Mouse (Mus musculus): ENCODE results near the gene Gm9903. TPM values are rescaled to one million over a fixed set of nuclear protein-coding genes. Genes with fewer than 3 reads are reported as not detected.

Gm9903 gene
- polyA plus RNA-seq, 1 experiment from 2014 or later: 0.17 TPM

DNA sequence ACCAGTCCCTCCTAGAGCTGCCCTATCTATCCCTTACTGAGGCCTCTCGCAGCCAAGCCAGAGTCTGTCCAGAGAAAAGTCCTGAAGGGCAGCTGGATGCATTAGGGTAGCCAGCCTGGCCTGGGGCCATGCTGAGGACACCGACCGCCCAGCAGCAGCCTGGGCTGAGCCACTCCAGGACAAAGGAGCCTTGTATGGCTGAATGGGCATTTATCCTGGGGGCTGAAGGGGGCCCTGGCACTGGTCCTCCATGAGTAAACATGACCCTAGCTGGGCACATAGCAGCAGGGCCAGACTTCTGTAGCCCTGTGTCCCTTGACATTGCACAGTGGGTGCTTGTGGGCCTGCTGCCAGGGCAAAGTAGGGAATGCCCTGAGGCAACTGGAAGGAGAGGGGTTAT, 44.7 kb downstream of the Gm9903 start:
- Histone ChIP-seq H3K4me1 (no peaks in the 10 kb centered on the region), H3K9me3 (no peaks in the 10 kb centered on the region), H3K4me3 (replicated peaks) (no peak overlapping the region), H3K36me3 (peaks cover 21% of the 10 kb centered on the region), H3K27ac (0 out of 2 replicates have a peak overlapping the region, but pooled peaks have one; percentile 26), H3K27me3 (replicated peaks) (no peaks in the 10 kb centered on the region), H3K4me2 (no peak overlapping the region), H3K9ac (no peak overlapping the region)
- 91% methylated on average over 3 of the region's 3 CpGs for WGBS
- ATAC-seq (ENCODE audit: insufficient read depth, low FRiP score, low read depth): no peak

DNA sequence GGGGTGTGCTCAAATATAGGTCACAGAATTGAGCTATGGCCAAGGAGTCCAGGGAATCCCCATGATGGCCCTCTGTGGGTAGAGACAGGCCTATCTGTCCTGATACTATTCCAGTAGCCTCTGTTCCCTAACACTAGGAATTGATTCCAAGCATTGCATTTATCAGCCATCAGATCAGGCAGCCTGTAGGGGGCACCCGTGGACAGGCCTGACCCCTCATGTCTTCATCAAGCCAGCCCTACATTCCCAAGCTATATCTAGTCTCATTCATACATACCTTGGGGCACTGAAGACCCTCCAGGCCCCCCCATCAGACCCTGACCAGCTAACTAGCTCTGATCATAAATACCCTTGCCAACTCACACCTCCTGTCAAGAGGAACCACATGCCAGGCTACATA, 46.2 kb downstream of the Gm9903 start:
- Histone ChIP-seq H3K36me3 (peaks cover 7% of the 10 kb centered on the region; the same call in 1 of the 2 replicates), H3K27ac (no peak overlapping the region), H3K4me3 (replicated peaks) (no peak overlapping the region), H3K9me3 (no peaks in the 10 kb centered on the region), H3K9ac (no peak overlapping the region), H3K27me3 (replicated peaks) (no peaks in the 10 kb centered on the region), H3K4me1 (no peaks in the 10 kb centered on the region), H3K4me2 (no peak overlapping the region)
- WGBS: 0% methylated on average over 1 of the region's 1 CpGs
- ATAC-seq (ENCODE audit: insufficient read depth, low FRiP score, low read depth): no peak

DNA sequence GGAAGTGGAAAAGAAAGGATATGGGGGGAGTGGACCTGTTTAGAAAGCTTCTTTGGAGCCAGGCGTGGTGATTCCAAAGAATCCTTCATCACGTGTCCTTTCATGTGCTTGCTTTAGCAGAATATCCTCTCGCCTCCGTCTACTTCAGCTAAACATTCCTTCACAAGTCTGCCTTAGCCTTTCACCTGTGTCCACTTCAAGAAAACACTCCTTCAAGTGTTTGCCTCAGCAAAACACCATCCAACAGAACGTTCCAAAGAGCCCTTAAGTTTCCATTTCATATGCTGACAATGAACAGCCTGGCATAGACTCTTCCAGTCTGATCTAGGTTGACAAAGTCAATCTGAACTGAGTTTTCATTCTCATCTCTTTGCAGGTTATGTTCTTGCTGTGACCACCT, 48.5 kb downstream of the Gm9903 start:
- no peak for ATAC-seq (ENCODE audit: insufficient read depth, low FRiP score, low read depth)
- Histone ChIP-seq H3K27me3 (replicated peaks) (no peaks in the 10 kb centered on the region), H3K9ac (no peak overlapping the region), H3K4me3 (replicated peaks) (no peak overlapping the region), H3K27ac (no peak overlapping the region), H3K36me3 (no peaks in the 10 kb centered on the region), H3K4me2 (no peak overlapping the region), H3K4me1 (0 out of 2 replicates have a peak, but pooled peaks cover 3% of the 10 kb centered on the region), H3K9me3 (no peaks in the 10 kb centered on the region)
- WGBS: 74% methylated on average over 5 of the region's 5 CpGs

DNA sequence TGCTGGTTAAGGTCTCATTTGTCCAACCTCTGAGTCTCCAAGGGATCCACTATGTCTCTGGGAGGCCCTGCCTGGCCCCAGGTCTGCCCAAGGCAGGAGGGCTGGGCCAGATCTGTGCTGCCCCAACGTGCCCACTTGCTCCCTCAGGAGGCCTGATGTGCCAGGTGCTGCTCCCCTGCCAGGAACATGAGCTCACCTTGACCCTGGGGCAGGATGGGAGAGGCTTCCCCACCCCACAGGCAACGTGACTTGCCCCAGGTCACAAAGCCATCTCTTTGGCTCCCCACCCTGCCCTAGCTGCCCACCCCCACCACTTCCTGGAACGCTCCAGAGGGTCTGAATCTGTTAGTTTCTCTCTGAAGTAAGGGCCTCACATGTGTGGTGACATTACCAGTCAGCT, 51.3 kb downstream of the Gm9903 start:
- Histone ChIP-seq H3K27me3 (replicated peaks) (no peaks in the 10 kb centered on the region), H3K4me1 (0 out of 2 replicates have a peak, but pooled peaks cover 3% of the 10 kb centered on the region), H3K27ac (no peak overlapping the region), H3K9ac (no peak overlapping the region), H3K36me3 (no peaks in the 10 kb centered on the region), H3K9me3 (no peaks in the 10 kb centered on the region), H3K4me2 (no peak overlapping the region), H3K4me3 (replicated peaks) (no peak overlapping the region)
- no peak for ATAC-seq (ENCODE audit: insufficient read depth, low FRiP score, low read depth)
- 47% methylated on average over 3 of the region's 3 CpGs for WGBS

Other genes with a start within 250 kb of the Gm9903 start
- not detected in 2 replicates for gene Nkx1-1, start 195.9 kb upstream of the Gm9903 start, polyA plus RNA-seq (2015; fragmentation: Nextera tagmentation; extraction: Ambion mirVana)
- 52.9 and 53.9 TPM in 2 replicates for gene Fam53a, start 290 bp upstream of the Gm9903 start, polyA plus RNA-seq (2015; fragmentation: Nextera tagmentation; extraction: Ambion mirVana)
- gene Slbp, start 22.6 kb downstream of the Gm9903 start, polyA plus RNA-seq (2015; fragmentation: Nextera tagmentation; extraction: Ambion mirVana): 208 and 215 TPM in 2 replicates
- 155 and 165 TPM in 2 replicates for gene Tacc3, start 28.2 kb downstream of the Gm9903 start, polyA plus RNA-seq (2015; fragmentation: Nextera tagmentation; extraction: Ambion mirVana)
- gene Tmem129, start 28.5 kb downstream of the Gm9903 start, polyA plus RNA-seq (2015; fragmentation: Nextera tagmentation; extraction: Ambion mirVana): 33.7 and 35.6 TPM in 2 replicates
- 25.3 and 29.2 TPM in 2 replicates for gene Fgfr3, start 91.7 kb downstream of the Gm9903 start, polyA plus RNA-seq (2015; fragmentation: Nextera tagmentation; extraction: Ambion mirVana)
- 44.3 and 44.7 TPM in 2 replicates for gene Letm1, start 152.9 kb downstream of the Gm9903 start, polyA plus RNA-seq (2015; fragmentation: Nextera tagmentation; extraction: Ambion mirVana)
- gene Nsd2, start 190.8 kb downstream of the Gm9903 start, polyA plus RNA-seq (2015; fragmentation: Nextera tagmentation; extraction: Ambion mirVana): 37.3 and 37.9 TPM in 2 replicates